Mouse (Mus musculus) adrenal gland, postnatal 0 days (tissue): ENCODE results near the gene Krtap6-2. TPM values are rescaled to one million over a fixed set of nuclear protein-coding genes. Genes with fewer than 3 reads are reported as not detected.

Experiments used
- polyA plus RNA-seq: library from polyadenylated mRNA; unstranded; fragments of >200 nt; fragmentation: Nextera tagmentation; extraction: Ambion mirVana; gene quantifications from 2 replicates; pipeline ENCODE4 v1.2.1, GENCODE M21; 2015

Krtap6-2 gene
- polyA plus RNA-seq, result not detected in 2 replicates

DNA sequence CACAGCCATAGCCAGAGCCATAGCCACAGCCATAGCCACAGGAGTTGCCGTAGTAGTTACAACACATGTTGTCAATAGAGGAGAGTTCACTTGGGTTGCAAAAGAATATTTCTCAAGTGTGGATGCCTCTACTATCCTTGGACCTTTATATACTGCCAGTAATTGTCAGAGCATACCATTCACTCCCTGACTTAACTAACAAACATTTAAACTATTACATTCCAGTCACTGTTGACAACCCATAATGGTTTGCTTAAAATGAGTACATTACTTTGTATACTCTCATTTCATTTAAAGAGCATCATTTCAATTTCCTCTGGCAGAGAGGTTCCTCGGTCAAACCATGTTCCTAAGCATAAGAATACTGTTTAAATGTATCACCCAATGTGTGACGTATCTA is at the start of gene Krtap6-2:
Krtap6-2 (minus strand) TSS at position 101 of the 400 bp plus-strand sequence.

DNA sequence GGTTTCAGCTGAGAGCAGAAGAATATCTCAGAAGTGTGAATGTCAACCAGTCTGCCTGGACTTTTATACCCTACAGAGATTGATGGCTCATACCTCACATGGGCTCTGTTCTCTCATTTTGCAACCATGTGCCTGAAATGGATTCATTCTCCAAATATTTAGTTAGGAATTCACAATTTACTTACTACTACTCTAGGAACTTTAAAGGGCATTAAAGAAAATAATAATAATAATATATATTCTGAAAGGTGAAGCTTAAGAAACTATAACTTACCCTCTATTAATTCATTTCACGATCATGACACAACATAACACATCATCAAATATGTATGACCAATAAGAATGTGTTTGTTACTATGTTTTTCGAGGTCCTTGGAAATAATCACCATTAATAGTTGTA is 16.1 kb downstream of the Krtap6-2 start, which contains the start of gene Krtap21-1:
Krtap21-1 (minus strand) TSS at position 101 of the 400 bp plus-strand sequence.

Other genes starting within 250 kb of the Krtap6-2 start
- not detected in 2 replicates for gene 1110057P08Rik, start 245.4 kb downstream of the Krtap6-2 start, polyA plus RNA-seq
- gene Krtap20-2, start 214.2 kb downstream of the Krtap6-2 start, polyA plus RNA-seq, result not detected in 2 replicates
- gene Krtap21-1, start 16.2 kb downstream of the Krtap6-2 start, polyA plus RNA-seq, result not detected in 2 replicates
- gene Krtap8-1, start 67.8 kb upstream of the Krtap6-2 start, polyA plus RNA-seq, result not detected in 2 replicates
- not detected in 2 replicates for gene Krtap7-1, start 88.2 kb upstream of the Krtap6-2 start, polyA plus RNA-seq
- not detected in 2 replicates for gene Krtap11-1, start 151.1 kb upstream of the Krtap6-2 start, polyA plus RNA-seq